Mouse (Mus musculus): Measurements from ENCODE around the gene Parvb. TPM values are rescaled to one million over a fixed set of nuclear protein-coding genes. Genes with fewer than 3 reads are reported as not detected.

Gene Parvb
- polyA plus RNA-seq, 1 experiment from 2014 or later: 3.1 TPM

GRCm38 (mm10) chr15:84348769-84349168 is 116.9 kb downstream of the Parvb start:
- peaks cover 8% of the 10 kb centered on the region; the same call in 1 of the 2 replicates for H3K9me3 ChIP-seq (ENCODE audit: low read length)
- H3K36me3 ChIP-seq (ENCODE audit: insufficient read depth, low read length): no peaks in the 10 kb centered on the region
- WGBS: 88% methylated on average over 4 of the region's 4 CpGs
- no peak for ATAC-seq (ENCODE audit: low FRiP score, low TSS enrichment)
- no peaks in the 10 kb centered on the region for H3K27me3 ChIP-seq (ENCODE audit: insufficient read depth, low read length)
- no peak overlapping the region for H3K4me3 ChIP-seq (ENCODE audit: low read length)
- H3K9ac ChIP-seq (replicated peaks; ENCODE audit: low read length): no peak overlapping the region
- H3K4me2 ChIP-seq (replicated peaks; ENCODE audit: low read depth, low read length): no peak overlapping the region
- H3K27ac ChIP-seq (ENCODE audit: low read length): no peak overlapping the region
- peaks cover 10% of the 10 kb centered on the region for H3K4me1 ChIP-seq (ENCODE audit: insufficient read depth, low read length)

DNA sequence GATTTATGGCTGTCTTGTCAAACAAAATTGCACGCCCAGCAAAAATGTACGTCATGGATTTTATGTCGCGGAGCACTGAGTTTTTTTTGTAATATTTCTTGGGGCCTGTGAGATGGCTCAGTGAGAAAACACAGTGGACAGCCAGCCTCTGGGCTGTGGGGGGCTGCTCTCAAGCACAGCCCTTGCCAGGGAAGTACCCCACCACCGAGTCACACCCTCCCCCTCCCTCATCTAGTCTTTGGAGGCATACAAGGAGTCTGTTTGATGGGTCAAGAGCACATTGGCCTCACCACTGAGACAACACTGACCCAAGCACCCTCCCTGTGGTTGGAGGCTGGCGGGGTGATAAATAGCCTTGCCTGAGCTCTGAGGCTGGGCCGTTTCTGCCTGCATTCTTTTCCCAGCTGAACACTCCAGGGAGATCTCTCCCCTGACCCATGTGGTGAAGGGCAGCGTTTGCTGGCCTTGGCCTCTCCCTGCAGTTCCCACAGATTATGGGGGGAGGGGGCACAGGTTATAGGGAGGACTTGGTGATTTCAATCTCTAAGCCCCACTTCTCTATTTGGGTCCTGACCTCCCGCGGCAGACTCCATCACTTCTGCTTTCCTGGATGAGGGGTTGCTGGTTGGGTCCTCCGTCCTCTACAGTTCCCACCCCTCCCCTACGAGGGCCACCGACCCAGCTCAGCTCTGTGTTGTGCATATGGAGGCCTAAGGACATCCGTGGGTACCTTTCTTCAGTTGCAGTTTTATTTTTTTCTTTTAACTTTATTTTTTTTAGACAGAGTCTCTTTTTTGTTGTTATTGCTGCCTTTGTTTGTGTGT is 118.3 kb downstream of the Parvb start:
- Histone ChIP-seq H3K36me3 (ENCODE audit: insufficient read depth, low read length) (no peaks in the 10 kb centered on the region), H3K9ac (replicated peaks; ENCODE audit: low read length) (no peak overlapping the region), H3K9me3 (ENCODE audit: low read length) (peaks cover 11% of the 10 kb centered on the region; the same call in 1 of the 2 replicates), H3K4me1 (ENCODE audit: insufficient read depth, low read length) (peaks cover 10% of the 10 kb centered on the region), H3K4me3 (ENCODE audit: low read length) (no peak overlapping the region), H3K27me3 (ENCODE audit: insufficient read depth, low read length) (no peaks in the 10 kb centered on the region), H3K4me2 (replicated peaks; ENCODE audit: low read depth, low read length) (no peak overlapping the region), H3K27ac (ENCODE audit: low read length) (no peak overlapping the region)
- WGBS: 28% methylated on average over 14 of the region's 14 CpGs
- ATAC-seq (ENCODE audit: low FRiP score, low TSS enrichment): peak; percentile 39; the same call in 1 of the 2 replicates

GRCm38 (mm10) chr15:84351342-84351741 is 119.5 kb downstream of the Parvb start:
- Histone ChIP-seq H3K27me3 (ENCODE audit: insufficient read depth, low read length) (no peaks in the 10 kb centered on the region), H3K27ac (ENCODE audit: low read length) (no peak overlapping the region), H3K9ac (replicated peaks; ENCODE audit: low read length) (no peak overlapping the region), H3K4me2 (replicated peaks; ENCODE audit: low read depth, low read length) (no peak overlapping the region), H3K36me3 (ENCODE audit: insufficient read depth, low read length) (no peaks in the 10 kb centered on the region), H3K9me3 (ENCODE audit: low read length) (peaks cover 11% of the 10 kb centered on the region; the same call in 1 of the 2 replicates), H3K4me3 (ENCODE audit: low read length) (no peak overlapping the region), H3K4me1 (ENCODE audit: insufficient read depth, low read length) (peaks cover 10% of the 10 kb centered on the region)
- 80% methylated on average over 7 of the region's 7 CpGs for WGBS
- ATAC-seq (ENCODE audit: low FRiP score, low TSS enrichment): no peak

- no peaks in the 10 kb centered on the region for H3K36me3 ChIP-seq (ENCODE audit: insufficient read depth, low read length)
- 0 out of 2 replicates have a peak overlapping the region, but pooled peaks have one; percentile 25 for H3K27ac ChIP-seq (ENCODE audit: low read length)
- no peak for ATAC-seq (ENCODE audit: low FRiP score, low TSS enrichment)
- WGBS: 55% methylated on average over 21 of the region's 21 CpGs
- H3K27me3 ChIP-seq (ENCODE audit: insufficient read depth, low read length): no peaks in the 10 kb centered on the region
- no peak overlapping the region for H3K4me2 ChIP-seq (replicated peaks; ENCODE audit: low read depth, low read length)
- no peak overlapping the region for H3K4me3 ChIP-seq (ENCODE audit: low read length)
- peaks cover 10% of the 10 kb centered on the region for H3K4me1 ChIP-seq (ENCODE audit: insufficient read depth, low read length)
- peaks cover 11% of the 10 kb centered on the region; the same call in 1 of the 2 replicates for H3K9me3 ChIP-seq (ENCODE audit: low read length)
- H3K9ac ChIP-seq (replicated peaks; ENCODE audit: low read length): no peak overlapping the region
Measured at GRCm38 (mm10) chr15:84351915-84352844, 120.3 kb downstream of the Parvb start.

- H3K27ac ChIP-seq (ENCODE audit: low read length): no peak overlapping the region
- no peak overlapping the region for H3K4me3 ChIP-seq (ENCODE audit: low read length)
- no peak overlapping the region for H3K9ac ChIP-seq (replicated peaks; ENCODE audit: low read length)
- no peaks in the 10 kb centered on the region for H3K36me3 ChIP-seq (ENCODE audit: insufficient read depth, low read length)
- peaks cover 7% of the 10 kb centered on the region for H3K4me1 ChIP-seq (ENCODE audit: insufficient read depth, low read length)
- H3K9me3 ChIP-seq (ENCODE audit: low read length): 0 out of 2 replicates have a peak, but pooled peaks cover 6% of the 10 kb centered on the region
- no peaks in the 10 kb centered on the region for H3K27me3 ChIP-seq (ENCODE audit: insufficient read depth, low read length)
- 76% methylated on average over 5 of the region's 5 CpGs for WGBS
- no peak for ATAC-seq (ENCODE audit: low FRiP score, low TSS enrichment)
- H3K4me2 ChIP-seq (replicated peaks; ENCODE audit: low read depth, low read length): no peak overlapping the region
Measured at GRCm38 (mm10) chr15:84355081-84355480, 123.2 kb downstream of the Parvb start.

DNA sequence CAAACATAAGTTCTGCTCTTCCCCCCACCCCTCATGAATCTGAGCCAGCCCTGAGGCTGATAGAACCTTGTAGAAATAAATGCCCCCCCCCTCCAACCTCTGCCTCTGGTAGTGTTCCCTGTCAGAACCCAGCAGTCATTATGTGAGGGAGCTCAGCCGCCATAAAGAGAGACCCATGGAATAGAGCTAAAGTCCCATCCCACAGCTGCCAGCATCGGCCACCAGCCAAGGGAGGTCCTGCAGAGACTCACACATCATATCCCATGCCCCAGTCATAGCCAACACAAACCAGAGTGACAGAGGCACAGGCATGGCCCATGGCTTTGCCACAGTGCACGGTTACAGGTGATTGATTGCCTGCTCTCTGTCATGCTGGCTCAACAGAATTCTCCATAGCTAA is 132.9 kb downstream of the Parvb start:
- WGBS: 73% methylated on average over 3 of the region's 3 CpGs
- no peak for ATAC-seq (ENCODE audit: low FRiP score, low TSS enrichment)
- Histone ChIP-seq H3K9me3 (ENCODE audit: low read length) (no peaks in the 10 kb centered on the region), H3K4me3 (ENCODE audit: low read length) (no peak overlapping the region), H3K27me3 (ENCODE audit: insufficient read depth, low read length) (no peaks in the 10 kb centered on the region), H3K9ac (replicated peaks; ENCODE audit: low read length) (no peak overlapping the region), H3K36me3 (ENCODE audit: insufficient read depth, low read length) (no peaks in the 10 kb centered on the region), H3K4me2 (replicated peaks; ENCODE audit: low read depth, low read length) (no peak overlapping the region), H3K4me1 (ENCODE audit: insufficient read depth, low read length) (peaks cover 15% of the 10 kb centered on the region), H3K27ac (ENCODE audit: low read length) (no peak overlapping the region)

Other genes with a start within 250 kb of the Parvb start
- gene Efcab6, start 166.7 kb upstream of the Parvb start, polyA plus RNA-seq (2015; fragmentation: Nextera tagmentation; extraction: Ambion mirVana): 0.16 and 0.17 TPM in 2 replicates
- 0.65 and 1.3 TPM in 2 replicates for gene Sult4a1, start 126.3 kb upstream of the Parvb start, polyA plus RNA-seq (2015; fragmentation: Nextera tagmentation; extraction: Ambion mirVana)
- not detected in 2 replicates for gene Pnpla5, start 108.9 kb upstream of the Parvb start, polyA plus RNA-seq (2015; fragmentation: Nextera tagmentation; extraction: Ambion mirVana)
- 0.53 and 1.1 TPM in 2 replicates for gene Pnpla3, start 64.2 kb upstream of the Parvb start, polyA plus RNA-seq (2015; fragmentation: Nextera tagmentation; extraction: Ambion mirVana)
- gene Samm50, start 39.8 kb upstream of the Parvb start, polyA plus RNA-seq (2015; fragmentation: Nextera tagmentation; extraction: Ambion mirVana): 136 and 143 TPM in 2 replicates
- 1.6 and 2.1 TPM in 2 replicates for gene Parvg, start 92.0 kb downstream of the Parvb start, polyA plus RNA-seq (2015; fragmentation: Nextera tagmentation; extraction: Ambion mirVana)
- 1.9 and 2.0 TPM in 2 replicates for gene Shisal1, start 215.1 kb downstream of the Parvb start, polyA plus RNA-seq (2015; fragmentation: Nextera tagmentation; extraction: Ambion mirVana)

Measured in kidney, embryonic 16.5 days (tissue).